Mouse (Mus musculus) limb, embryonic 10.5 days (tissue): ENCODE measurements at regions not wholly inside any gene's neighbourhood (a gene's known extent, or its start where the extent isn't known, plus 50 kb on each side); places are given as distances from the start of the nearest gene placed in this dataset.

ENCODE experiments used
- DNase-seq: peaks from one replicate; pipeline ENCODE4 v3.0.0-alpha.2; 2017; ENCODE audit warnings: low spot score
- H3K27ac ChIP-seq: fragments of 300-500 bp; sonication (generic); 2 replicates; pipeline ENCODE4 v1.5.1; 2016; ENCODE audit warnings: mild to moderate bottlenecking
- H3K27me3 ChIP-seq: fragments of 300-500 bp; sonication (generic); 2 replicates; pipeline ENCODE4 v1.6.1; 2016; ENCODE audit warnings: low read depth, mild to moderate bottlenecking; ENCODE audit not compliant: poor library complexity, severe bottlenecking
- H3K36me3 ChIP-seq: fragments of 300-500 bp; sonication (generic); 2 replicates; pipeline ENCODE4 v1.6.1; 2016; ENCODE audit warnings: mild to moderate bottlenecking, moderate library complexity
- H3K4me1 ChIP-seq: fragments of 300-500 bp; sonication (generic); 2 replicates; pipeline ENCODE4 v1.6.1; 2016
- H3K4me3 ChIP-seq: fragments of 300-500 bp; sonication (generic); 2 replicates; pipeline ENCODE4 v1.5.1; 2016; ENCODE audit warnings: mild to moderate bottlenecking, moderate library complexity
- H3K9me3 ChIP-seq: fragments of 300-500 bp; sonication (generic); replicated peaks from 2 replicates; pipeline ENCODE4 v1.6.1; 2016; ENCODE audit warnings: mild to moderate bottlenecking
- WGBS: fragments of 180-500 bp; shearing (Covaris S2); methylation state at CpG from one replicate; pipeline ENCODE4 v1.1.7; 2016; 5-methylcytosine and 5-hydroxymethylcytosine counted together

DNA sequence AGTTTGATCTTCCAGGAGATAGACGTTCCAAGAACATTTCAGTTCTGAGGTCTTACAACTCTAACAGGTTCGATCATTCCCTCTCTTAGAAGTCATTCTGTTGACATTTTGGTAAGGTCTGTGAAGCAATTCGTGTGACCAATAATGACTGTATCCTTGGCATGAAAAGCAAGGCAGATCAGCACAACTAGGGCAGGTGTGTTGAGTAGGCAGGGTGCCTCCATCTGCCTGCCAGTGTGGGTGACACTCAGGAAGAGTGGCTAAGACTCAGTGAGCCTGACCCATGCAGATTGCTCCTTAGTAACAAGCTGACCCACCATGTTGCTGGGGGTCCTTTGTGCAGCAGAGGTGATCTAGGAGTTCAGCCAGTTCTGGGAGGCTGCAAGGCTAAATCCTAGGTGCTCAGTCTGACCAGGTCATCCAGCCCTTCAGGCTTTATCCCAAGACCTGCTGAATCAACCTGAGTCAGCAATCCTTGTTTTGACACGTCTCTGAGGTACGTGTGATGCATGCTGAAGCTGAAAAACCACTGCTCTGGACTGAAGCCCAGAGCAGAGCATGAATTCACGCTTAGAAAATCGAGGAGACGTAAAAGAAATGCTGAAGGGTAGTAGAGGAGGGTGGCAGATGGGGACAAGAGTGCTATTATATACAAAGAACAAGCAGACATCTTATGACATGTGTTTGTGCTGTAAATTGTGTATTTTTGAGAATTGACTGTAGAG lies 234.6 kb downstream of the Gja1 start:
- Histone ChIP-seq H3K9me3 (no peaks in the 10 kb centered on the region), H3K4me1 (peaks cover 11% of the 10 kb centered on the region; the same call in 1 of the 2 replicates), H3K27me3 (no peaks in the 10 kb centered on the region), H3K4me3 (no peak overlapping the region), H3K36me3 (no peaks in the 10 kb centered on the region), H3K27ac (no peak overlapping the region)
- no peak for DNase-seq
- WGBS = 86% methylated on average over 8 of the region's 8 CpGs

DNA sequence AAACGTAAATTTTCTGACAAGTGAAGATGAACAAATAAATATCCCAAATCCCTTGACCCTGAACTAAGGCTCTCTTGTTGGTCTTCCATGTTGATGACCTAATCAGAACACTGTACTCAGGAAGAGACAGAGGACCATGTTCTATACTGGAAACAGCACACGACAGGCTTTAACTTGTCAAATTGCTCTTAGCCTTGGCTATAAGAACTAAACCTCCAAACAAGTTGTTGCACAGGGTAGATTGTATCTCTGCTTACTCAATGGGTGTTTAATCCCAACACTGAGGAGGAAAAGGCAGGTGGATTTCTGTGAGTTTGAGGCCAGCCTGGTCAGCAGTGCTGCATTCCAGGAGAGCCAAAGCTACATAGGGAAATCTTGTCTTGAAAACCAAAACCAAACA lies 265.5 kb downstream of the Gja1 start:
- DNase-seq = no peak
- H3K9me3 ChIP-seq = no peaks in the 10 kb centered on the region
- H3K27ac ChIP-seq = no peak overlapping the region
- no peaks in the 10 kb centered on the region for H3K36me3 ChIP-seq
- H3K27me3 ChIP-seq = no peaks in the 10 kb centered on the region
- peaks cover 5% of the 10 kb centered on the region; the same call in 1 of the 2 replicates for H3K4me1 ChIP-seq
- no peak overlapping the region for H3K4me3 ChIP-seq
- 86% methylated on average over 2 of the region's 2 CpGs for WGBS

DNA sequence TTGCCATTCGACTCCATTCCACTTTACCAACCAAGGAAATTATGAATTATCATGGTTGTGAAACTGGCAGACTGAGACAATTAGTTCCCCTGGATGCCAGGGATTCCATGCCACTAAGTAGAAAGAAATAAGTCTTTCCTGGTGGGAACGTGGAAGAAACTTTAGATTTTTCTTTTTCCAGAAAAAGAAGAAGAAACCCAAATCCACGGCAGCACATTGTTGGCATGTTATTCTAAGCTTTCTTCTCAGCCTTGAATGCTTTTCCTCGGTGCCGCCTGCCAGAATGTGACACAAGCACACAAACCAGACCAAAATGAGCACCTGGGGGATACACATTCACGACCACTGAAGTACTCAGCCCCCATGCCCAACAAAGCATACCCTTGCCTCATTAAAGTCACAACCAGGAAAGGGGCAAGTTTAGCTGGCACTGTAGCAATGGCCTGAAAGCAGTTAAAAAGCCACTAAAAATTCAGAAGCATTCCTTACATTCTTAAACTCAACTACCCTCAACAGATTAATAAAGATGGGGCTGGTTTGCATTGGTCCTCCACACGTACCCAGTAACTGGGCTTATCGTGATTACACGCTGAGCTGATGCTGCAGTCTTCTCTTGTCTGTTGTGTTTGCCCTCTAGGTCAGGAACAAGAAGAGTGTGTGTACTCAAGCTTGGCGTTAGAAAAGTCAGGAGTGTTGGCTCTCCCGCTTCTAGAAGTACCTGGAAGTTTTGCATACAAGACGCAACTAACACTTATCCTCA lies 266.4 kb downstream of the Gja1 start:
- H3K27me3 ChIP-seq = no peaks in the 10 kb centered on the region
- DNase-seq = no peak
- H3K4me1 ChIP-seq = peaks cover 5% of the 10 kb centered on the region; the same call in 1 of the 2 replicates
- no peaks in the 10 kb centered on the region for H3K36me3 ChIP-seq
- H3K27ac ChIP-seq = no peak overlapping the region
- no peaks in the 10 kb centered on the region for H3K9me3 ChIP-seq
- H3K4me3 ChIP-seq = no peak overlapping the region
- 88% methylated on average over 12 of the region's 12 CpGs for WGBS

DNA sequence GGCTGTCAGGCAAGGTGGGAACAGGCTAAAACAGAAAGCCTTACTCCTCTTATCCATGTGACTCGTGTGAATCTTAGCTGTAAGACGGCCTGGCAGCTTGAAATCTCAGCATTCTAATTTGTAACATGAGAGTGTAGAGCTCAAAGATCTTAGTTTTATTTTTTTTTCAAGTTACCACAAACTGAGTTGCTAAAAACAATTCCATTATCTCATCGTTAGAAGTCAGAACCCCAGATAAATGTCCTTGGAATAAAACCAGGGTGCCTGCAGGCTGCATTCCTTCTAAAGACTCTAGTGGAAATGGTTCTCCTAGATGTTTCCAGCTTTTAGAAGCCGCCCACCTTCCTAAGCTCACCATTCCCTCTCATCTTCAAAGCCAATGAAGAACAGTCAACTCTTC lies 283.4 kb downstream of the Gja1 start:
- H3K27me3 ChIP-seq = no peaks in the 10 kb centered on the region
- no peaks in the 10 kb centered on the region for H3K4me1 ChIP-seq
- DNase-seq = no peak
- 79% methylated on average over 4 of the region's 4 CpGs for WGBS
- no peak overlapping the region for H3K27ac ChIP-seq
- H3K9me3 ChIP-seq = no peaks in the 10 kb centered on the region
- no peak overlapping the region for H3K4me3 ChIP-seq
- no peaks in the 10 kb centered on the region for H3K36me3 ChIP-seq

DNA sequence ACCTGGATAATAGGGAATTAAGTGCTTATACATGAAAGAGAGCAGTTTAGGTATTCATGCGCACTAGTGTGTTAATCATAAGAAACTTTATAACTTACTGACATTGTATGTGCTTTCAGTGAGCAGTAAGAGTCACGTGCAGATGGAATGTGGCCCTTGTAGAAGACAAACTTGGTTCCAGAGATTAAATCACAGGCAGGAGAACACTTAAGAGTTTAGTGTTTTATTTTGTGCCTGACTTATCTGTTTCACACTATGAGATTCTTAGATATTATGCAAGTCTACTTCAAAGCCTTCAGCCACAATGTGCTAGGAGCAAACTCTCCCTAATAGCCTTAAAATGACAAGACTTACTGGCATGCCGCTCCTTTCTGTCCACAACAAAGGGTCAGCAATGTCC lies 296.8 kb downstream of the Gja1 start:
- DNase-seq = no peak
- Histone ChIP-seq H3K27me3 (no peaks in the 10 kb centered on the region), H3K27ac (no peak overlapping the region), H3K9me3 (no peaks in the 10 kb centered on the region), H3K36me3 (no peaks in the 10 kb centered on the region), H3K4me3 (no peak overlapping the region), H3K4me1 (no peaks in the 10 kb centered on the region)
- 67% methylated on average over 3 of the region's 3 CpGs for WGBS

DNA sequence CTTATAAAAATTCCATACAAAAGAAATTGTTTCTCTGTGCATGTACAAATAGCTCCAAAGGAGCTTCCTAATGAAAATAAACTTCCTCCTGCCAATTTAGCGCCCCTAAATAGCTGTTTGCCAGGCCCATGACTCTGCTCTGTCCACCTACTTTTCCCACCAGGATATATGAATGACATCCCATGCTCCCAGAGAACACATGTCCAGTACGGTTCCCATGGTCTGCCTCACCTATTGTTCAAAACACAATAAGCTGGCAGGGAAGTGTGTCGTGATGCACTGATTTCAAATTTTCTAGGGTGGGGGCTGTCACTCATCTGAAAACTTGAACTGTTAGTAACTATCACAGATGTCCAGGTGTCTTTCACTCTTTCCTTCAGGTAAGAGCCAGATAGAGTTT lies 305.8 kb downstream of the Gja1 start:
- no peaks in the 10 kb centered on the region for H3K36me3 ChIP-seq
- no peak overlapping the region for H3K27ac ChIP-seq
- no peak overlapping the region for H3K4me3 ChIP-seq
- H3K9me3 ChIP-seq = no peaks in the 10 kb centered on the region
- no peaks in the 10 kb centered on the region for H3K27me3 ChIP-seq
- 88% methylated on average over 3 of the region's 3 CpGs for whole genome bisulfite sequencing
- no peaks in the 10 kb centered on the region for H3K4me1 ChIP-seq
- DNase-seq = no peak

DNA sequence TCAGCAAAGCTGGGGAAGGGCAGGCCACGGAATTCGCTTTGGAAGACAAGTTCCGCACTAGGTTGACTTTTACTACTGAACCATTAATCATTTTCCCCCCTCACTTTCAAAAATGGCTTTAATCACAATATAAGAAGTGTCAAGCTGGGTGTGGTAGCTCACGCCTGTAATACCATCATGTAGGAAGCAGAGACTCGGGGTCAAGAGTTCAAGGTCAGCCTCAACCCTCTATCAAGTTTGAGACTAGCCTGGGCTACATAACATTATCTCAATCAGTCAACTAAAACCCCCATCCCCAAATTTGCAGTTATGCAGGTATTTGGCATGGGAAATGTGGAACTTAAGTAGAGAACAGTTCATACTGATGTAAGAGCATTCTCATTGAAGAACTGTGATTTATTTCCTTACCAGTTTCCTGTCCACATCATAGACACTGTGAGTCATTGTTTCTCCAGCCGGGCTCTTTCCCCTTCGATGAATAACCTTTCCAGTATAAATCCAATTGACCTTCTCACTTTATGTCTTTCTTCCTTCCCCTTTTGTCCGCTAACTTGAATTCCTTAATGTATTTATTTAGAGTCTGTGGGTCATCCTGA lies 308.6 kb downstream of the Gja1 start:
- DNase-seq = no peak
- Histone ChIP-seq H3K4me1 (no peaks in the 10 kb centered on the region), H3K4me3 (no peak overlapping the region), H3K36me3 (no peaks in the 10 kb centered on the region), H3K27me3 (no peaks in the 10 kb centered on the region), H3K27ac (no peak overlapping the region), H3K9me3 (no peaks in the 10 kb centered on the region)
- WGBS = 81% methylated on average over 8 of the region's 8 CpGs

DNA sequence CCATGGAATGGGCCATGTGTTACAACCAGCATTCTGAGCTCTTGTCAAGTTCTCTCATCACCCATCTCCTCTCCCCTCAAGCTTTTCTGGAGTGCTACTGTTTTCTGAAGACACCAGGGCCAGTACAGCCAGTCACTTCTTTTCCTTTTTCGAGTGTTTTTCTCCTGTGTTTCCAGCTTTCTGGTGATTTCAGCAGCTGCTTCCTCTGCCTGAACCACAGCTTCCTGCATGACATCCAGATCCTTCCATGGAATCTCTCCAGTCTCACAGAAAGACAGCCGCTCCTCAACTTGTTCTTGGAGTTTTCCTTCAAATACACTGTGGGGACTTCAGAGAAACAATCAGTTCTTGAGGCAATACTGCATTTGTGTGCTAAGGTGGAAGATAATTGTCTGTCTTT lies 314.3 kb downstream of the Gja1 start:
- H3K4me1 ChIP-seq = peaks cover 6% of the 10 kb centered on the region; the same call in 1 of the 2 replicates

DNA sequence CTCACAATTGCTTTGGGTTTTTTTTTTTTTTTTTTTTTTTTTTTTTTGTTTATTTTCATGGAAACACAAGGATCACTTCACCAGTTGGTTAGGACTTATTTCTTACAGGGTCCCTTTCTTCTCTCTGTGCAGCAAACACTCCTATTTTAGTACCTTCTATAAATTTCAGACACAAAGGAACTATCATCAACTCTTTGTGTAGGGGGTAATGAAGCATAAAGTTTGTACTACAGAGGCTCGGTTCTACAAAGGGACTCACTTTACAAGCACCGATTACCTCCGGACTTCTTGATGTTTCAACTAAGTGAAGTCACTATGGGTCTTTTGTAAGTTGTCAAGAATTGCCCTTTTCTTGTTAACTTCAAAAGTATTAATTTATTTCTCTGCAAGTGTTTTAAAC lies 318.0 kb downstream of the Gja1 start:
- WGBS = 38% methylated on average over 3 of the region's 3 CpGs
- Histone ChIP-seq H3K27ac (no peak overlapping the region), H3K9me3 (no peaks in the 10 kb centered on the region), H3K27me3 (no peaks in the 10 kb centered on the region), H3K36me3 (no peaks in the 10 kb centered on the region), H3K4me3 (no peak overlapping the region), H3K4me1 (peaks cover 6% of the 10 kb centered on the region; the same call in 1 of the 2 replicates)
- no peak for DNase-seq

More for the DNA sequence above, 314.3 kb downstream of the Gja1 start:
- no peaks in the 10 kb centered on the region for H3K27me3 ChIP-seq
- H3K36me3 ChIP-seq = no peaks in the 10 kb centered on the region
- no peaks in the 10 kb centered on the region for H3K9me3 ChIP-seq
- DNase-seq = no peak
- WGBS = 91% methylated on average over 2 of the region's 2 CpGs
- H3K27ac ChIP-seq = peak overlapping the region; percentile 34; the same call in 1 of the 2 replicates
- no peak overlapping the region for H3K4me3 ChIP-seq

DNA sequence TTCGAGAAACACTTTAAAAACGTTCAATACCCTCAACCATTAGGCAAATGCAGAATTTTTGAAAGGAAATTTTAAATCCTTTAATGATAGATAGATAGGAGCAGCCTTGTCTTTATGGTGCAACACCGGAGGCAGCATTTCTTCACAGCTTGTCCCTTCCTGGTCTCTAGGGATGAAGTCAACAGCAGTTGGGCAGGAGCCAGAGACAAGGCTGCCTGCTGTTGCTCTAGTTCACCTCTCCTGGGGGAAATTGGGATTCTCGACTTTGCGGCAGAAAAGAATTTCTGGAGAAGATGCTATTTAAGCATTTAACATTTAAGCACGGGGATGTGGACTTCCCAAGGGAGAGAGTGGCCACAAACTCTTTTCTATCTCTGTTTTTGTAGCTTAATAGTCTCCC lies 323.0 kb downstream of the Gja1 start:
- no peaks in the 10 kb centered on the region for H3K9me3 ChIP-seq
- DNase-seq = no peak
- no peak overlapping the region for H3K27ac ChIP-seq
- no peaks in the 10 kb centered on the region for H3K36me3 ChIP-seq
- 77% methylated on average over 6 of the region's 6 CpGs for WGBS
- H3K4me3 ChIP-seq = no peak overlapping the region
- H3K4me1 ChIP-seq = no peaks in the 10 kb centered on the region
- no peaks in the 10 kb centered on the region for H3K27me3 ChIP-seq

DNA sequence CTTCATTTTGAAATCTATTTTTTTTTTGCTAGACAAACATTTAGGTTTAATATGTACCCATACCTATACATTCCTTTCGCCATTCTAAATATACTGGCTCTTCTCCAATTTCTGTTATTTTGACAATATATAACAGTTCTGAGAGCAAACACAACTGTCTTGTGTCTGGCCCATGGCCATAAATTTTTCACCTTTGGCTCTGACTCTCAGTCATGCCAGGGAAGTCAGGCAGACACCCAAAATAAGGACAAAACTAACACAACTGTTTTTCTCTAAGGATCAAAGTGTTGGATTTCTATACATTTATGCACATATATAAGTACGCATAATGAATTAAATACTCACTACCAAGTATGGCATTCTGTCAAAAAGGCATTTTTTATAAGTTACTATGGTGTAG lies 331.3 kb downstream of the Gja1 start:
- H3K27ac ChIP-seq = no peak overlapping the region
- no peaks in the 10 kb centered on the region for H3K36me3 ChIP-seq
- no peak overlapping the region for H3K4me3 ChIP-seq
- no peaks in the 10 kb centered on the region for H3K9me3 ChIP-seq
- H3K4me1 ChIP-seq = no peaks in the 10 kb centered on the region
- no peaks in the 10 kb centered on the region for H3K27me3 ChIP-seq
- no peak for DNase-seq
- 93% methylated on average over 2 of the region's 2 CpGs for WGBS

DNA sequence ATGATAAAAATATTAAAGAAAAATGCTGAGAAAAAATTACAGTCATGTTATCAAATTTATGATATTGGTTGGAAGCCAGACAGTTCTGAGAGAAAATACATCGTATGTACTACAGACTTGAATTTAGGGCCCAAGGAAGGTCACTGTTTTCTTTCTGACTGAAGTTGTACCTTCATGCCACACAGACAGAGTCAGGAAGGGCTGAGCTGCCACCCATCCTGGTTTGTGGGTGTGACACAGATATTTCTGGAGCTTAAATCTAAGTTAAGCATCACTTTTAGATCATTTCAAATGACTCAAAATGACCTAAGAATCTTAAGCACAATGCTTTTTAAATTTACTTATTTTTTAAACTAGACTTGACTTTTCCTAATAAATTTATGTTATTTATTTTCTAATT lies 331.8 kb downstream of the Gja1 start:
- H3K4me3 ChIP-seq = no peak overlapping the region
- H3K27ac ChIP-seq = no peak overlapping the region
- WGBS = 89% methylated on average over 1 of the region's 1 CpGs
- H3K9me3 ChIP-seq = no peaks in the 10 kb centered on the region
- no peaks in the 10 kb centered on the region for H3K27me3 ChIP-seq
- H3K36me3 ChIP-seq = no peaks in the 10 kb centered on the region
- no peaks in the 10 kb centered on the region for H3K4me1 ChIP-seq
- DNase-seq = no peak

DNA sequence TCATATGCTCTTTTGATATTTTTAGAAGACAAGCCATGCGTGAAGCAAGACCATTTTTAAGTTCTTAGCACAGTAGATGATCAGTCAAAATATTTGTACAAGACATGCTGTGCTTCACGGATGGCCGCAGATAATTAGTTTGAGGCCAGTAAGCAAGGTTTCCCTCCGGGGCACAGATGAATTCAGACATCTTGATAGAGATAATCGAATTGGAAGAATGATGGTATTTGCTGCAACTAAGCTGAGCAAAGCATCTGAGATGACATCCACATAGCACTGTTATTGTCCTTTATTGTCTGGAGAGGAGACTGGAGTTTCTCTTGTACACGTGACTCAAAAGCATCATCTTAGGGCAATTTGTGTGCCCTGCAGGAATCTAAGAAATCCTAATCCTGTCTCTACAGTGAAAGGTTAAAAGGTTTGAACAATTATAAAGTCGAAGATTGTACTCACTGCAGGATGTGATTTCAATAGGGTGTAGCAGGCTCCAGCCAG lies 335.5 kb downstream of the Gja1 start:
- H3K27ac ChIP-seq = no peak overlapping the region
- H3K36me3 ChIP-seq = no peaks in the 10 kb centered on the region
- DNase-seq = no peak
- 78% methylated on average over 7 of the region's 7 CpGs for WGBS
- no peaks in the 10 kb centered on the region for H3K9me3 ChIP-seq
- H3K27me3 ChIP-seq = no peaks in the 10 kb centered on the region
- no peaks in the 10 kb centered on the region for H3K4me1 ChIP-seq
- H3K4me3 ChIP-seq = no peak overlapping the region
